ENCODE assay signal across 17 mouse cellular contexts in the genomic region with DNA sequence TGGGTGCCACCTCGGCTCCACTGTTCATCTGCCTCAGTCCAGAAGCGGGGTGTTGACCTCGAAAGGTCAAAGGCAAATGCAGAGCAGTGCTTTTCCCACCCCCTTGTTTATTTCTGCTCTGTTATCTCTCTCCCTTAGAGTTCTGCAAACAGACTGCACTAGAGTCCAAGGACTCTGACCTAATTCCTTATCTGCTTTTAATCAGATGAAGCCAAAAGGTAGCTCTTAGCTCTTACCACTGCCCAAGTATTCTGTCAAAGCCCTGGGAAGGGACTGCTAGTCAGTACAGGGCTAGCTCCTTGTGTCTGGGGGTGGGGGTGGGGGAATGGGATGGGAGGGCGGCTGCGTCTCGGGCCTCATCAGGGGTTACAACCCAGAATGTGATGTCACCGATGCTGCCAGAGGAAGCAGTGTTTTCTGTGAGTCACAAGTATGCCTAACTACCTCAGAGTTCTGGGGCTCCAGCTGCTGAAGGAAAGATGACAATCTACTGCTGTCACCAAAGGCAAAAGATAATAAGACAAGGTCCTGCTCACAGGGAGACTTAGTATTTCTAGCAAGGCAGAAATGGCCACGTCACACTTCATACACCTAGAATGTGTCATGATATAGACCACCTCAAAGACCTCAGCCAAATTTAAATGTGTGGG. TPM values are rescaled to one million over a fixed set of nuclear protein-coding genes. Genes with fewer than 3 reads are reported as not detected.
DNase-seq lines count a peak whose midpoint lies in the region; ATAC-seq and TF ChIP-seq lines count a peak whose summit lies in the region.
"Had no signal": no experiment of that assay in that cellular context is flagged by ENCODE, and none has a peak within 500 bp of the region (broad histone marks: within the 10 kb centered on the region; RNA-seq: fewer than 3 reads in every experiment).

No protein-coding gene starts in this region.

- no peak overlapping the region for H3K4me3 ChIP-seq in lung, postnatal 0 days (ENCODE audit: low read depth, low read length)
- H3K4me3 ChIP-seq in intestine, embryonic 15.5 days (replicated peaks), result no peak overlapping the region
- no peak overlapping the region for H3K4me3 ChIP-seq in liver, embryonic 15.5 days (replicated peaks)
- H3K4me3 ChIP-seq: neural tube, embryonic 12.5 days had no signal

- H3K27ac ChIP-seq in lung, postnatal 0 days (ENCODE audit: low read length), result no peak overlapping the region
- peak overlapping the region; percentile 48 for H3K27ac ChIP-seq in intestine, embryonic 15.5 days
- H3K27ac ChIP-seq in liver, embryonic 15.5 days (replicated peaks), result peak overlapping the region; percentile 51
- H3K27ac ChIP-seq: neural tube, embryonic 12.5 days had no signal

- no peak for TF ChIP-seq CTCF in lung, postnatal 0 days (IDR thresholded peaks at IDR 0.05)

- no peak overlapping the region for H3K4me2 ChIP-seq in lung, postnatal 0 days (replicated peaks; ENCODE audit: low read depth, low read length)
- H3K4me2 ChIP-seq in intestine, embryonic 15.5 days (replicated peaks), result peak overlapping the region; percentile 9; the same call in 1 of the 2 replicates
- peak overlapping the region; percentile 27; the same call in 1 of the 2 replicates for H3K4me2 ChIP-seq in liver, embryonic 15.5 days
- H3K4me2 ChIP-seq: heart, embryonic 11.5 days; neural tube, embryonic 12.5 days had no signal

- H3K36me3 ChIP-seq in lung, postnatal 0 days (ENCODE audit: insufficient read depth, low read length), result no peaks in the 10 kb centered on the region
- H3K36me3 ChIP-seq in intestine, embryonic 15.5 days, result no peaks in the 10 kb centered on the region
- H3K36me3 ChIP-seq in liver, embryonic 15.5 days (replicated peaks), result no peaks in the 10 kb centered on the region
- H3K36me3 ChIP-seq: neural tube, embryonic 12.5 days had no signal

- H3K9ac ChIP-seq in lung, postnatal 0 days (replicated peaks; ENCODE audit: low read depth), result no peak overlapping the region
- no peak overlapping the region for H3K9ac ChIP-seq in intestine, embryonic 15.5 days
- H3K9ac ChIP-seq in liver, embryonic 15.5 days, result no peak overlapping the region
- H3K9ac ChIP-seq: neural tube, embryonic 12.5 days had no signal

- no peaks in the 10 kb centered on the region for H3K4me1 ChIP-seq in lung, postnatal 0 days (ENCODE audit: insufficient read depth, low read depth, low read length)
- peaks cover 7% of the 10 kb centered on the region; the same call in 1 of the 2 replicates for H3K4me1 ChIP-seq in intestine, embryonic 15.5 days (replicated peaks)
- H3K4me1 ChIP-seq in liver, embryonic 15.5 days (replicated peaks), result peaks cover 9% of the 10 kb centered on the region; the same call in 1 of the 2 replicates

- no peaks in the 10 kb centered on the region for H3K9me3 ChIP-seq in lung, postnatal 0 days (ENCODE audit: low read length)
- H3K9me3 ChIP-seq in intestine, embryonic 15.5 days, result no peaks in the 10 kb centered on the region
- no peaks in the 10 kb centered on the region for H3K9me3 ChIP-seq in liver, embryonic 15.5 days (replicated peaks)
- H3K9me3 ChIP-seq: neural tube, embryonic 12.5 days had no signal

- no peak for TF ChIP-seq EP300 in lung, postnatal 0 days (IDR thresholded peaks at IDR 0.05)

- WGBS in lung, postnatal 0 days, result 25% methylated on average over 8 of the region's 8 CpGs
- WGBS in intestine, embryonic 15.5 days, result 27% methylated on average over 8 of the region's 8 CpGs
- WGBS in liver, embryonic 15.5 days (ENCODE audit: insufficient replicate concordance), result 46% methylated on average over 8 of the region's 8 CpGs

- H3K27me3 ChIP-seq in lung, postnatal 0 days (replicated peaks; ENCODE audit: insufficient read depth, low read length), result no peaks in the 10 kb centered on the region
- H3K27me3 ChIP-seq in intestine, embryonic 15.5 days (replicated peaks), result no peaks in the 10 kb centered on the region
- H3K27me3 ChIP-seq in liver, embryonic 15.5 days, result no peaks in the 10 kb centered on the region
- H3K27me3 ChIP-seq: neural tube, embryonic 12.5 days had no signal

- ATAC-seq in lung, postnatal 0 days, result peak; percentile 83
- peak; percentile 71 for ATAC-seq in intestine, embryonic 15.5 days
- ATAC-seq in liver, embryonic 15.5 days (ENCODE audit: insufficient read depth), result peak; percentile 75

- peak; percentile 38 for DNase-seq in lung, postnatal 0 days (ENCODE audit: low spot score)
- no peak for DNase-seq in lung, postnatal 4 days
- no peak for DNase-seq in adrenal gland, postnatal 14 days
- DNase-seq in cerebellum, adult 18-20 months, result no peak
- DNase-seq in cerebellum, postnatal 10 days, result no peak
- DNase-seq in kidney, postnatal 36 days, result no peak
- DNase-seq: gastrocnemius, postnatal 10 days; heart, postnatal 4 days; kidney, adult 11 months; kidney, postnatal 14 days; layer of hippocampus, postnatal 36 days; thymus, postnatal 4 days had no signal

RNA-seq across cellular contexts. Expression of a gene that starts 38.6 kb away (rescaled TPM):
- 0.57 and 0.98 TPM in 2 replicates for polyA plus RNA-seq in lung, postnatal 0 days (2015; fragmentation: Nextera tagmentation; extraction: Ambion mirVana)
- polyA plus RNA-seq in intestine, embryonic 15.5 days (2015; fragmentation: Nextera tagmentation; extraction: Ambion mirVana), result 8.5 and 9.4 TPM in 2 replicates
- 7.6 and 8.1 TPM in 2 replicates for polyA plus RNA-seq in liver, embryonic 15.5 days (2015; fragmentation: Nextera tagmentation; extraction: Ambion mirVana)
- total RNA-seq in adrenal gland, postnatal 14 days (2021), result 7.5 and 8.0 TPM in 2 replicates
- total RNA-seq: megakaryocyte-erythroid progenitor cell, adult 5-6 weeks had no signal
